Mouse (Mus musculus) retina, postnatal 7 days (tissue): ENCODE results near the gene S100a7a.
A peak's percentile ranks its signal among the peaks of the same experiment; 100 is the strongest.

Experiments used
- DNase-seq: peaks from one replicate; pipeline ENCODE4 v3.0.0-alpha.2; 2012; ENCODE audit warnings: low read depth, low spot score

The S100a7a gene

GRCm38 (mm10) chr3:90627807-90628206 lies 26.0 kb upstream of the S100a7a start:
- no peak for DNase-seq

GRCm38 (mm10) chr3:90629298-90629697 lies 24.5 kb upstream of the S100a7a start:
- DNase-seq = no peak

GRCm38 (mm10) chr3:90631984-90632383 lies 21.8 kb upstream of the S100a7a start:
- DNase-seq = no peak

- no peak for DNase-seq
Measured at GRCm38 (mm10) chr3:90638511-90639275, 15.1 kb upstream of the S100a7a start.

- DNase-seq = no peak
Measured at GRCm38 (mm10) chr3:90639511-90640154, 14.2 kb upstream of the S100a7a start.

- DNase-seq = no peak
Measured at GRCm38 (mm10) chr3:90640981-90641380, 12.8 kb upstream of the S100a7a start.

- DNase-seq = no peak
Measured at GRCm38 (mm10) chr3:90644220-90644619, 9.6 kb upstream of the S100a7a start.

- DNase-seq = no peak
Measured at GRCm38 (mm10) chr3:90647291-90647690, 6.5 kb upstream of the S100a7a start.

- DNase-seq = no peak
Measured at GRCm38 (mm10) chr3:90648981-90649380, 4.8 kb upstream of the S100a7a start.

GRCm38 (mm10) chr3:90649832-90650231 lies 4.0 kb upstream of the S100a7a start:
- DNase-seq = no peak

- peak; percentile 76 for DNase-seq
Measured at GRCm38 (mm10) chr3:90652878-90653508, 824 bp upstream of the S100a7a start.

GRCm38 (mm10) chr3:90657405-90657804 lies 3.6 kb downstream of the S100a7a start:
- no peak for DNase-seq

GRCm38 (mm10) chr3:90659364-90660044 lies 5.7 kb downstream of the S100a7a start:
- DNase-seq = no peak

- no peak for DNase-seq
Measured at GRCm38 (mm10) chr3:90664219-90664618, 10.4 kb downstream of the S100a7a start.

GRCm38 (mm10) chr3:90668846-90669245 lies 15.0 kb downstream of the S100a7a start, which contains the start of gene S100a8:
Gene S100a8, plus strand, starts transcription at chr3:90668978.
- no peak for DNase-seq

- DNase-seq = no peak
Measured at GRCm38 (mm10) chr3:90678656-90679055, 24.8 kb downstream of the S100a7a start.

GRCm38 (mm10) chr3:90683929-90684328 lies 30.1 kb downstream of the S100a7a start:
- no peak for DNase-seq

- no peak for DNase-seq
Measured at GRCm38 (mm10) chr3:90686835-90687234, 33.0 kb downstream of the S100a7a start.

GRCm38 (mm10) chr3:90693496-90693895 lies 39.7 kb downstream of the S100a7a start:
- DNase-seq = no peak

- no peak for DNase-seq
Measured at GRCm38 (mm10) chr3:90695613-90696012, 41.8 kb downstream of the S100a7a start, which contains the start of gene S100a9. Gene S100a9, minus strand, starts transcription at chr3:90695721.

GRCm38 (mm10) chr3:90702244-90702643 lies 48.4 kb downstream of the S100a7a start:
- no peak for DNase-seq
